ENCODE assay signal across 25 mouse cellular contexts in genomic region chr14:117662261-117662660, GRCm38 (mm10).
"Had no signal": no experiment of that assay in that cellular context is flagged by ENCODE, and none has a peak within 500 bp of the region (broad histone marks: within the 10 kb centered on the region; RNA-seq: fewer than 3 reads in every experiment).

No protein-coding gene starts in this region.

- H3K27me3 ChIP-seq: heart, embryonic 13.5 days; heart, embryonic 15.5 days; hindbrain, embryonic 13.5 days; hindbrain, embryonic 15.5 days; kidney, embryonic 15.5 days; limb, embryonic 12.5 days; limb, embryonic 15.5 days had no signal

- H3K9ac ChIP-seq: heart, embryonic 13.5 days; heart, embryonic 15.5 days; hindbrain, embryonic 13.5 days; hindbrain, embryonic 15.5 days; kidney, embryonic 15.5 days; limb, embryonic 12.5 days; limb, embryonic 15.5 days had no signal

- H3K27ac ChIP-seq: heart, adult 2 months; heart, embryonic 13.5 days; heart, embryonic 15.5 days; hindbrain, embryonic 13.5 days; hindbrain, embryonic 15.5 days; hindbrain, postnatal 0 days; kidney, embryonic 15.5 days; kidney, postnatal 0 days; limb, embryonic 12.5 days; limb, embryonic 15.5 days had no signal

- H3K4me2 ChIP-seq: heart, embryonic 11.5 days; heart, embryonic 13.5 days; heart, embryonic 15.5 days; hindbrain, embryonic 13.5 days; hindbrain, embryonic 15.5 days; kidney, embryonic 15.5 days; limb, embryonic 12.5 days; limb, embryonic 15.5 days had no signal

- H3K9me3 ChIP-seq: heart, embryonic 13.5 days; heart, embryonic 15.5 days; hindbrain, embryonic 13.5 days; hindbrain, embryonic 15.5 days; kidney, embryonic 15.5 days; limb, embryonic 12.5 days; limb, embryonic 15.5 days had no signal

- H3K4me1 ChIP-seq: heart, embryonic 13.5 days; heart, embryonic 15.5 days; hindbrain, embryonic 13.5 days; hindbrain, embryonic 15.5 days; kidney, embryonic 15.5 days; limb, embryonic 12.5 days; limb, embryonic 15.5 days had no signal

- H3K36me3 ChIP-seq: heart, embryonic 13.5 days; heart, embryonic 15.5 days; hindbrain, embryonic 13.5 days; hindbrain, embryonic 15.5 days; kidney, embryonic 15.5 days; limb, embryonic 12.5 days; limb, embryonic 15.5 days had no signal

- ATAC-seq: hindbrain, postnatal 0 days; intestine, embryonic 16.5 days had no signal

- H3K4me3 ChIP-seq: heart, adult 2 months; heart, embryonic 13.5 days; heart, embryonic 15.5 days; hindbrain, embryonic 13.5 days; hindbrain, embryonic 15.5 days; kidney, embryonic 15.5 days; limb, embryonic 12.5 days; limb, embryonic 15.5 days had no signal

- DNase-seq: gastrocnemius, postnatal 14 days; gastrocnemius, postnatal 36 days; heart, adult 11 months; heart, adult 2 months; heart, postnatal 14 days; heart, postnatal 36 days; kidney, adult 11 months; kidney, adult 2 months; kidney, adult 9 months; kidney, postnatal 14 days; kidney, postnatal 36 days; layer of hippocampus, adult 9-11 months; layer of hippocampus, postnatal 36 days; left cerebral cortex, postnatal 4 days had no signal
